Mouse (Mus musculus) adrenal gland, postnatal 10 days (tissue): ENCODE results near the gene Tmem243. TPM values are rescaled to one million over a fixed set of nuclear protein-coding genes. Genes with fewer than 3 reads are reported as not detected.

Source experiments
- DNase-seq: peaks from one replicate; pipeline ENCODE4 v3.0.0; 2021; ENCODE audit warnings: mixed read lengths
- long read RNA-seq, 2 experiments: library from polyadenylated mRNA; stranded (forward); transcript quantifications; one replicate each; pipeline ENCODE4 v2.0.0; 2021
- total RNA-seq, 2 experiments: library from RNA; stranded (reverse); gene quantifications; 2 replicates each; pipeline ENCODE4 v1.2.3; 2021

Tmem243 gene
- 10 to 100 TPM; 26.2 to 26.8 TPM for total RNA-seq
- long read RNA-seq, experiment 1, full-length matches to known transcripts, result 65 of 82 reads
- long read RNA-seq, experiment 1, partial matches to known transcripts, result 10 of 82 reads
- long read RNA-seq, experiment 1, other reads (novel, unspliced or antisense), result 7 of 82 reads
- long read RNA-seq, experiment 2, full-length matches to known transcripts, result 32 of 45 reads
- long read RNA-seq, experiment 2, partial matches to known transcripts, result 8 of 45 reads
- long read RNA-seq, experiment 2, other reads (novel, unspliced or antisense), result 5 of 45 reads

DNA sequence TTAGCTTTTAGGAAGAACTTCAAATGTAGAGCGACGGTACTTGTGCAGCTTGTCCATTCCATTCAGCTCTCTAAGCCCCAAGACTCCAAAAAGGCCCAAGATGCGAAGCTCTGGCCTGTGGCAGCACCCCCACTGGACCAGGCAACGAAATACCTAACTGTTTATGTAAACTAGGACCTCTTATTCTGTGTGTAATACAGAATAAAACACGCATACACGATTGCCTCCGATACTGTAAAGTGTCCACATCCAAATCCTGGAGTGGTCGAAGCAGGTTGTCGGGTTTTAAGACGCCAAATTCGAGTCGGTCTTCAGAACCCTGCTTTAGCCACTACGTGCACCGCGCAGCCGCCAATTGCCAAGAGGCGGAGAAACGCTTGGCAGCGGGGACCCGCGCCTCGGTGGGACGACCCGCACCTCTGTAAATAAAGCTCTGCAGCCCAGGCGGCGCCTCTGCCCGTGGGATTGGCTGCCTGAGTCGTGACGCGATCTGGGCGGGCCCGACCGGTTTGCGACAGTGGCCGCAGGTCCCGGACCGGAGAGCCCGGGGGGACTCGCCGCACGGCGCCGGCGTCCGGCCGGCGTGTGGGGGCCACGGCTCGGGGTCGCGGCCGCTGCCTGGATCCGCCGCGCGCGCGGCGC lies at the start of gene Tmem243:
Gene Tmem243 (plus strand): TSS at position 462 of the 642 bp plus-strand sequence.
- DNase-seq, result peak; percentile 96

DNA sequence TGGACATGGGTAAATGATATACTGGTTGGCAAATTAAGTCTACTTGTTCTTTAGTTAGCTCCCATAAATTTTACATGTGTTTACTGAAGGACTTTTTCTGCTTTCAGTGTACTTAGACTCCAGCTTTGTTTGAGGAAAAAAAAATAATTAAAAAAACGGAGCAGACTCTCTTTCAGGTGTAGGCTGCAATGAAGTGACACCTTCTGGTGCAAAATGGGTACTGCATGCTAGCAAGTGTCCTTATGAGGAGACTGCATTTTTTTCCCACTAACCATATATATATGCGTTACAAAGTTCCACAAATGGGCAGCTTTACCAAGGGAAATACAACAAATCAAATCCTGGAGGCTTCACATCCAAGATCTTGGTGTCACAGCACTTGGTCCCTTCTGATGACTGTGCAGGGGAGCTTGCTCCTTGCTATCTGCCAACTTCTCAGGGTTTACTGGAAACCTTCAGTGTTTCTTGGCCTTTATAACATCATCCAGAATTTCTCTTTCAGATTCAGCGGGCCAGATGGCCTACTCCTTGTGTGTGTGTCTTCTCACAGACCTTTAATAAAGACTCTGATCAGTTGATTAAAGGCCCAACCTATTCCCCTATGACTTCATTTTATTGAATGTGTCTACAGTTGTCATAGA lies 44.3 kb upstream of the Tmem243 start:
- peak; percentile 75 for DNase-seq

DNA sequence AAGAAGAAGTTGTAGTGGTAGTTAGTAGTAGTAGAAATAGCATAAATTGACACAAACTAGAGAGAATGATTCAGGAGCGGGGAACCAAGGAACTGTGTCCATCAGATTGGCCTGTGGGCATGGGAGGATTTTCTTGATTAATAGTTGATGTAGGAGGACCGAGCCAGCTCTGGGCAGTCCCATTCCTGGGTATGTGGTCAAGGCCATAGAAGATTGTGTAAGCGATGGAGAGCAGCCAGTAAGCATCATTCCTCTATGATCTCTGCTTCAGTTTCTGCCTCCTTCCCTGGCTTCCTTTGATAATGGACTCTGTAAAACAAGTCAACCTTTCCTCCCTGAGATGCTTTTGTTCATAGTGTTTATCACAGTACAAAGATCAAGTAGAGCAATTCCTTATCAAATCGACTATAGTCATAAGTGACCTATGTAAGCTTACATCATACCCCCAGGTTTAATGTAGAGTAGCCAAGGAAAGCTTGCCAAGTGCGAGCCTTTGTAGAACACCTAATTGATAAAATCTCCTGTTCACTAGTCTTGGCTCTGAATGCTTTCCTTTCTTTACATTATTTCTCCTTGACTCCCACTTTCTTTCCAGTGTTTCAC lies 43.1 kb upstream of the Tmem243 start:
- DNase-seq, result peak; percentile 63

DNA sequence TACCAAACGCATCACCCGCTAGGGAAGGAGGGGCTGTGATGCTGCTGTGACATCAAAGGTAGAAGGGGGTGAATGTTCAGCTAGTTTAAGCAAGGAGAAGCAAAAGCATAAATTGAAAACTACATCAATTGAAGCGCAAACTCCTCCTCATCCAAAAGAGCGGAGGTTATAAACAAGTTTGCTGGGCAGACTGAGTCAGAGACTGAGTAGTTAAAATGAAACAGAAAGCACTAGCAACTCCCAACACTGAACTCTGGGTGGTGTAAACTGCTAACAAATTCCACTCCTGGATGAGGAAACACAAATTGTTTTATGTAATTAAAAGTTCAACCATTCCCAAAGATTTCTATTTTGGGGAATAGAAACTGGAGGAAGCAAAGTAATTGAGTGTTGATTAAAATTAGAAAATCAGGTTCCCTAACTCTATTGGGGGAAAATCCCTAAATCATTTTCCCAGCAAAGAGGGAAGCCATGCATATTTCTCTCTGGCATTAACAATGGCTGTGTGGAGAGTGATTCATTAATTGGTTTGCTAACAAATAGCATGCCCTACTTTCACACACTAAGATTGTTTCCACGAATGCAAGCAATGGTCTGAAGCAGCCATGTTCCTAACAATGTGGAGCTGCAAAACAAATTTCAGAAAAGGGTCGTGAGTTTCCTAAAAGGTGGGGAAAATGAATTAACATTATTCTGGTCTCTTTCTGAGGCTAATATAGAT lies 41.0 kb upstream of the Tmem243 start:
- DNase-seq, result no peak

DNA sequence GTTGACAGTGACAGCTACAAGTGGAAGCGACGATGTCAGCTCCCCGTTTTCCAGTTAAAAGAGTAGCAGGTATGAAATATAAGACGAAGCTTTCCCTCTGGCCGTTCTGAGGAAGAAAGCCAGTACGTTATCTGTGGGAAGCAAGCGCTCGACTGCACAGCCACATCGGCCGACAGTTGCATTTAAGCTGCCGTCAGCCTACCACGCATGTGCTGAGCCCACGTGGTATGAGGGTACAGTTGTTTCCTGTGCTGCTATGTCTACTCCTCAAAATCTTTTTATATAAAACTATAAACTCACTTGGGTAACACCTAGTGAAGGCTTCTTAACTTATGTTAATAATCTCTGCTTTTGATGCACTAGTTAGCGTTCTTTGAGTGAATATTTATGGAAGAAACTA lies 40.2 kb upstream of the Tmem243 start:
- DNase-seq, result no peak

DNA sequence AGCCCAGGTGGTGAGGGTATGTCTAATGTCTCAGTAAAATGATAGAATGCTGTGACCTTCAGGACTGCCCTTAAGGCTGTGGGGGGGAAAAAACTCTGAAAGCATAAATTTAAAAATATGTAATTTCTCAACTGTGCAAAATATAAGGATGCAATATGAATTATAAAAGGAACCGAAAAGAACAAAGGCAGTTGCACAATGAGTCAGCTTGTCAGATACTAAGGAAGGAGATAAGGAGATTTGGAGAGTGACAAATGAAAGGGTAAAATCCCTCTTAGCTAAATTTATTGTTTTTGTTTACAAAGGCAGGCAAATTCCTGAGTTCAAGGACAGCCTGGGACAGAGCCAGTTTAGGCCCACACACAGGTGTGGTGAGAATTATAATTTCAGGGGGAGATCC lies 36.3 kb upstream of the Tmem243 start:
- no peak for DNase-seq

DNA sequence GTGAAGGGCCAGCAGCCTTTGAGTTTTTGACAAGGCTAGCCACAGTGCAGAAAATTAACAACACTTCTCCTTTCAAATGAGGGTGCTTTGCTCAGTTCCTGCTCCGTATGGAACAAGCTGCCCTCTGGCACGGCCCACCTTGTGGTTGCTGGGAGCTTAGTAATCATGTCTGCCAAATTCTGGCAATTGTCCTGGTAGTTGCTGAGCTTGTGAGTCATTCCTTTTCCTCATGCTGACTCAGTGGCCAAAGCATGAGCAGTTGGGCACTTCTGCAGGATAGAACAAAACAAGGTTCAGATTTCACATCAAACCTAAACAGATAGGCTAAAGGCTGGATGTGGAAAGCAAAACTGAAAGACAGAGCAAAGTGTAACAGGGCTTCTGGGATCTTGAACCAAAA lies 31.6 kb upstream of the Tmem243 start:
- DNase-seq, result peak; percentile 62

DNA sequence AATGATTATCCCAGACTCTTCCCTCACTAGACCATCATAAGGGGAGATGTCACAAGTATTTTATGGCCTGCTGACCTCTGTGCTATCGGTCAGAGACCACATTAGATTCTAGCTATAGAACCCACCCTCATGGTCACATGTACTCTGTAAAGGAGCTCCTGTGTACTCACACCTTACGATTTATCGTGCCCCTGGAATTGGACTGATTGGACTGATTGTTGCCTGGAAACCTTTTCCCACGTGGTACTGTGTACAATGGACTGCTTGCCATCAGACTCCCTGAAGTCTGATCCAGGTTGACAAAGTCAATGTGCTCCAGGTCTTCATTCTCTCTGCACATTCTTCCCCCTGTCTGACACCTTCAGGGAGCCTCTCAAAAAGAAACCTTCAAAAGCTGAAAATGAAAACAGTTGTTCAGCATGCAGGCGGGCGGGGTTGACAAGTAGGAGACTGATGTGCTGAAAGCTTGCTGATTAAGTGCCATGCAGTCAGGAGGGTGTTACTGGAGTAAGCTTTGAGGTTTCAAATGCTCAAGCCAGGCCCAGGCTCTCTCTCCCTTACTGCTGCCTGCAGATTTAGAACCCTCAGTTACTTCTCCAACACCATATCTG lies 30.8 kb upstream of the Tmem243 start:
- DNase-seq, result no peak

DNA sequence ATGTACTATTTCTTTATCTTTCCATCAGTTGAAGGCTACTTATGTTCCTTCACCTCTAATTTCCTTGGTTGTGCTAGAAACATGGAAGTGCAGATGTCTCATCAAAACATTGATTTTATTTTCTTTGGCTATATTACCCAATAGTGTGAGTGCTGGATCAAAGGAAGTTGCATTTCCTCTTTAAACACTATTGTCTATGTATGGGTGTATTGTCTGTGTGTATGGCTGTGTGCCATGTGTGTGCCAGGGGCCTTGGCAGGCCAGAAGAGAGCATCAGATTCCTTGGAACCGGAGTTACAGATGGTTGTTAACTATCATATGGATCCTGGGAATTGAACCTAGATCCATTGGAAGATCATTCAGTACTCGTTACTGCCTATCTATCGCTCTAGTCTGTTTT lies 29.1 kb upstream of the Tmem243 start:
- no peak for DNase-seq

DNA sequence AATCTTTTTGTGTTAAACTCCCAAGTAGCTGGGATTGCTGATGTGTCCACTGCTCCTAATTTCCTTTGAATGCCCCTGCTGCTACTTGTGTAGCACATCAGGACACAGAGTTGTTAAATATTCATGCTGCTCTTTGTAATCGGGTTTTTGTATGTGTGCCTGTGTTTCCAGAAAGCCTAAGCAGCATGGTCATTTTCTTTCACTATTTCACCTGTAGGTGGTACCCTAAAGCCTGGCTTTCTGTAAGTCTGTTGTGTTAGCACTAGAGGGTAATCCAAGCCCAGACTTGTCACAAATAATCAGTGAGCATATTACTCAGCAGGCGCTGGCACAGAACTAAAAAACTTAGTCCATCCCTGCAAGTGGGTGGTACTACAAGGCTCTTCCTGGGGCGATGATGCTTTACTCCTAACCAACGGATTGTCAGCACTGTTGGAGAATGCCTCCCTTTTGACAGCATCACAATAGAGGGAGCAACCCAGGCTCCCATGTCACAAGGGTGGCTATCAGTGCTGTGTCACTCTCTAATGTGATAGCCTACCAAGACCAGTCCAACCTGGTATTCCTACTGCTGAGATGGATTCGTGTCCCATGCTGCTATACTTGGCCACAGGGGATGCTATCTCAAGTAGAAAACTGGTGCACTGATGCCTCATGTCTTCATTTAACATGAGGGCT lies 27.2 kb upstream of the Tmem243 start:
- peak; percentile 25 for DNase-seq

DNA sequence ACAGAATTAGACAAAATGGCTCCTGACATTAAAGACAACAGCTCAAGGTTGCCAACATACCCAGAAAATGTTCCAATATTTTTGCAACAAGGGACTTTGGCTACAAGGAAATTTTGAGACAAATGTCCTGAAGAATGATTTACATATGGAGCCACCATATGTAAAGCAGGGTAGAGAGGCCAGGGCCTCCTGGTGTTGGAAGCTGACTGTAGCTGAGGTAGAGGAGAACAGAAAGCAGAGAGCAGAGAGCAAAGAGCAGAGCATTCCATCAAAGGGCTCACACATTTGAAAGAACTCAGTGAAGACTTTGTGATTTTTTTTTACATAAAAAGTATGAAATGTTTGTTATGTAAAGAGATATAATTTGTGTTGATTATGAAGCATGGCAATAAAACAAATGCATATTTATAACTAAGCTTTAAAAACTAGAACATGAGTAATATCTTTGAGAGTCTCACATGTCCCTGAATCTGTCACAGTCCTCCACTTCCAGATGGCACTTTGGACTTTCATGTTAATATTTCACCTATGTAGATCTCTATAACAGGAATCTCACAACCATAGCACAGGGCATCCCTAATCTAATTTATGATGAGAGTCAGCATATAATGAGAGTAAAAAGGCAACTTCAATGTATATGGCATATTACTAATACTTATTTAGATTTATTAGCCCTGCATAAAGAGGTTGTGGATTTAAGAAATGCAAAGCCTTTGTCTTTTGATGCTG lies 20.5 kb upstream of the Tmem243 start:
- no peak for DNase-seq

DNA sequence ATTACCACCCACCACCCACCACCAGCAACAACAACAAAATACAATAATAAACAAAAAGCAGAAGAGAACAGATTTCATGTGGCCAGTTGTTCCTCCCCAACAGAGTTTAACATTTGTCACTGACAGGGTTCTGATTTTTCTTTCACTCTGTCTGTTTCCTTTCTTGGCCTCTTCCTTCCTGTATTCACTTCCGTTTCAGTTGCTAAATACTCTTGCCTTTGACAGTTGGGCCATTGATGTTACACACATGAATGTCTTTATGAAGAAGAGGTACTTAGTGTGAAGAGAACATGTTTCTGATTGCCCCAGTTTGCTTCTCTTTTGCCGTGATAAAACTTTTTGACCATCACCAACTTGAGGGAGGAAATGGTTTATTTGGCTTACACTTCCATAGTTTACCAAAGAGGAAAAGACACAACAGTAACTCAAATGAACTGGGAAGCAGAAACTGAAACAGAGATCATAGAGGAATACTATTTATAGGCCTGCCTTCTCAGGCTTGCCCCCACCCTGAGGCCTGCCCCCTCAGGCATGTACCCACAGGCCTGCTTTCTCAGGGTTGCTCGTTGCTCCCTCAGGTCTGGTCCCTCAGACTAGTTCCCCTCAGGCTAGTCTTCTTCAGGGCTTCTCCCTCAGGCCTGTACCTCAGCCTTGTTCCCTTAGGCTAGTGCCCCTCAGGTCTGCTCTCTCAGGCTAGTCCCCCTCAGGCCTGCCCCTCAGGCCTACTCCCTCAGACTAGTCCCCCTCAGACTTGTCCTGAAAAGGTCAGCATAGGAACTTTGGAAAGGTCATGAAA lies 13.3 kb upstream of the Tmem243 start:
- no peak for DNase-seq

DNA sequence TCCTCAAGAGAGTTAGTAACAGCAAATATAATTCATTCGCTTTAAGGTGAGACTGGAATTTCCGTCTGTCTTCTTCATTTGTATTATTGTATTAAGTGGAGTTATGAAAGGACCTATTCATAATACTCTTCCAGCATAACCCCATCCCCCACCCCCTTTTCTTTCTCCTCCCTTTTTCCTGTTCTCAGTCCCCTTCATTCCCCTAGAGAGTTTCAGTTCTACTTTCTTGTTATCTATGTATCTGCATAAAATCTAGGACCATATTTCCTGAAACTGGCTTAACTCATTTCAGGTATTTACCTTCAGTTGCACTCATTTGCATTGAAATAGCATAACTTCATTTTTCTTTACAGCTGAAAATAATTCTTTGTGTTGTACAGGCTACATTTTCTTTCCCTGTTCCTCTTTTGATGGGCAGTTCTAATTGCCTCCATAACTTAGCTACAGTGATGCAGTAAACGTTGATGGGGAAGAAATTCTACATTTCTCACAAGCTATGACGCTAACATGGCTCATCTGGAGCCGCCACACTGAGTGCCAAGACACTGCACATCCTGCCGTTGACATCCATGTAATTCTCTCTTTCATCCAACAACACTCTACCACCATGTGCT lies 9.9 kb upstream of the Tmem243 start:
- DNase-seq, result no peak

DNA sequence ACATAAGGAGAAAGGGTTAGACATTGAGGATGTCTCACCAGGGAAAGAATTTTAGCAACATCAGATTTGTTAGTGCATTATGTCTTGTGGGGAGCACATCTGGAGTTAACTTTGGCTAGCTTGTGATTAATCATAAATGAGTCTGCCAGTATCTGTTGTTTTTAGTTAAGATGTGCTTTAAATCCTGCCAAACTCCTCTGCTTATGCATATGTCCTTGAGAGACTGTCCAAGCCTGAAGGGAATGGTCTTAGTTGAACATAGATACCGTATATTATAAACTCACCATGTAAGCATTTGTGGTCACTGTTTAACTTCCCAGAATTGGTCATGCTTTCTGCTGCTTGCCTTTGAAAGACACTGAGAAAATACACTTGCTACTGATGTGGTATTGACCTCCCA lies 7.8 kb upstream of the Tmem243 start:
- no peak for DNase-seq

DNA sequence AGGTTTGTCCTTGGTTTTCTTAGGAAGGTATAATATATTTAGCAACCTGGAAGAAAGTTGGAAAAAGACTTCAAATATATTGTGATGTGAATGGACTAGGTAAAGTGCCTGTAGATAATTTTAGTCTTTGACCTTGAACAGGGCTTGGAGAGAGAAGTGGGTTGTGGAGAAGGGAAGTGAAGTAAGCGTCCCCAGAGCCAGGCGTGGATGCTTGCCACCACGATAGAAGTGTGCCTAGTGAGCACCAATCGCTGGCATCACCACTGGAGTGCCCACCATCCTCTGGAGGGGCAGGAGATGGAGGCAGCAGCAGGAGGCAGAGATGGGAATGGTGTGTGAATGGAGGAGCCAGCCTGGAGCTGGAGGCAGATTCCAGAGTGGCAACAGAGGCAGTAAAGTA lies 7.0 kb upstream of the Tmem243 start:
- DNase-seq, result no peak

DNA sequence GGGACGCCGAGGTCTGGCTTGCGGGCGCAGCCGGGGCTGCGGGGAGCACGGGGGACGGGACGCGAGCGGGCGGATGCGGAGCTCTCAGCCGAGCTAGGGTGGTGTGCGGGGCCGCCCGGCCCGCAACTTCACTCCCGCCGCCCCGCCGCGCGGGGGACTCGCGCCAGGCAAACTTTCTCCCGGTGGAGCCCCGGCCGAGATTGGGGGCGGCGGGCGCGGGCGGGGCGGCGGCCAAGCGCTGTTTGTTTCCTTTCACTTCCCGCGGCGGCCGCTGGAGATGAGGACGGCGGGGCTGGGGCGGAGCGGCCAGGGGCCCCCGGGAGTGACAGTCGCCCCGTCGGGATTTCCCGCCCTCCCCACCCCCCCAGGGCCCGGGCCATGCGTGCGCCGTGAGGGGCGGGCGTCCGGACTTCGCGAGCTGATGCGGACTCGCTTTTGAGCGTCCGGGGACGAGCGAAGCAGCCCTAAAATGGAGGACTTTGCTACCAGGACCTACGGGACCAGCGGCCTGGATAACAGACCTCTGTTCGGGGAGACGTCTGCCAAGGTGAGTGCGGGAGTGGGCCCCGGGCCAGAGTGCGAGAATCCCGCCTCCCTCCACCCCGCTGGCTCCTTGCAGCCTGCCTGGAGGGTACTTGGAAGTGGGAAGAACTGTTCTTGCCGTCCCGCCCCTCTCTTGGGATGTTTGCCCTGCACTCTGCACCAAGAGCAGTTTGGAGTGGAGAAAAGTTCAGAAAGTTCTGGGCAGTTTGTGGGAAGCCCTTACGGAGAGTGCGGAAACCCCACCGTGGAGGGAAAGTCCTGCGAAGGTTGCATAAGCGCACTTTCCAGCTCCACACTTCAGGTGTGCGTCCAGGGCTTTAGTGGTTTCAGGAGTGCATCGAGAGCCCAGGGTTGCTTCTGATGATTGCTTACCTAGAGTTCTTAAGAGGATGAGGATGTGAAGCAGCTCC lies 657 bp downstream of the Tmem243 start:
- peak; percentile 77 for DNase-seq

DNA sequence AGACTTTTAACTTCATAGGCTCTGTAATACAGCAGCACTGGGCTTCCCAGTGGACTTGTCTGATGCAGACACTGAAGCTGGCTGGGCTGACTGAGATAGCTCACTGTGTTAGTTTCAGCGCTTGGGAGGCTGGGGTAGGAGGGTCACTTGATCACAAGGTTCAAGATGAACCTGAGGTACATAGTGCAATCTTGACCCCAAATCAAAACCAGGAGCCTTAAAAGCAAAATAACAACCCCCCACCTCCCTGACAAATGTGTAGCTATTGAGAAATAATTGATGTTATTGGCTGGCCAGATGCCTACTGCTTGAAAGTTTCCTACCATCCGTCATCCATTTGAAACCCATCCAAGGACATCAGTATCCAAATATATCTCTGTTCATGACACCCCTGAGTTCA lies 2.2 kb downstream of the Tmem243 start:
- DNase-seq, result peak; percentile 31

DNA sequence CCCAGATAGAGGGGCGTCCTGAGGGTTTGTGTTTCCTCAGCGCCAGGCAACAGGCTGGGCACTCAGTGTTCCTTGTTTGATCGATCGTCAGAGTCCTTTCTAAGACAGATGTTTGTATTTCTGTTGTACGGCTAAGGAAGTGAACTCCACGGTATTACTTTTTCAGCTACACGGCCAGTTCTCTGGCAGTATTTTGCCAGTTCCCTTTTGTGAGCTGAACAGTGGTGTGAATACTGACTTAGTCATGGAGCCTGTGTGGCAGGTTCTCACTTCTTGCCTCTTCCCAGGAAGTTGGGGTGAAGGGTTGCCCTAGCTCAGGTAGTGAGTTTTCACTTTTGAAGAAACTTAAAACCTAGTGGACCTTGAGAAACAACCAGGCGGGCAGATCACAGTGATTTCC lies 3.5 kb downstream of the Tmem243 start:
- no peak for DNase-seq
